Mouse (Mus musculus) left cerebral cortex, postnatal 10 days (tissue): ENCODE results near the gene Armc5. TPM values are rescaled to one million over a fixed set of nuclear protein-coding genes. Genes with fewer than 3 reads are reported as not detected.

Source experiments
- DNase-seq, 2 experiments: peaks; one replicate each; pipeline ENCODE4 v3.0.0; 2021 to 2022; ENCODE audit warnings: low spot score in 2 of 2, mixed read lengths in 1 of 2; ENCODE audit errors: extremely low spot score in 1 of 2
- intact Hi-C: fragments of 180-260 bp; cut with DNase I; formaldehyde crosslinking; loops from one replicate; pipeline ENCODE4 v1.15.1; 2025
- microRNA-seq: library from miRNA; unstranded; fragments of <30 nt; microRNA quantifications from one replicate; pipeline ENCODE4 v1.2.0, GENCODE M21; 2022
- total RNA-seq, 2 experiments: library from RNA; stranded (reverse); gene quantifications; 2 replicates each; pipeline ENCODE4 v1.2.3; 2021

Armc5 gene
- total RNA-seq, 2 experiments from 2014 or later, result 10.8 to 11.5 TPM

GRCm38 (mm10) chr7:128276051-128276450, 38.9 kb downstream of the Armc5 start:
- intact Hi-C loops, result no loop called here
- no peak for DNase-seq

DNA sequence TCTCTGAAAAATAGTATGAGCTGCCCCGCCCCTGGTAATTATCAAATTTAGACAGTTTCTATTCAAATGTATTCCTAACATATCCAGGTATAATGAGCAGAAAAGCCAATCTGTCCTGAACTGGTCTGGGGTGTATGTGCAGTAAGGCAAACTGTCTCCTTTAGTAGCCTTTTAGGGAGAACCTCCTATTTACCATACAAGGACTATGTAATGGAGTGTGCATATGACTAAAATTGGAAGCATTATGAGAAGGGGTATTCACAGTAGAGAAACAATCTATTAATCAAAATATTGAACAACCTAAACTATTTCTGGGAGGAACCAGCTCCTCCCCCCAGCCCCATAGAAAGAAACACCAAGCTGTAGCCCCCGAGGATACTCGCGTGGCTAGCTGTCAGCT, 42.6 kb downstream of the Armc5 start:
- intact Hi-C loops, result no loop called here

DNA sequence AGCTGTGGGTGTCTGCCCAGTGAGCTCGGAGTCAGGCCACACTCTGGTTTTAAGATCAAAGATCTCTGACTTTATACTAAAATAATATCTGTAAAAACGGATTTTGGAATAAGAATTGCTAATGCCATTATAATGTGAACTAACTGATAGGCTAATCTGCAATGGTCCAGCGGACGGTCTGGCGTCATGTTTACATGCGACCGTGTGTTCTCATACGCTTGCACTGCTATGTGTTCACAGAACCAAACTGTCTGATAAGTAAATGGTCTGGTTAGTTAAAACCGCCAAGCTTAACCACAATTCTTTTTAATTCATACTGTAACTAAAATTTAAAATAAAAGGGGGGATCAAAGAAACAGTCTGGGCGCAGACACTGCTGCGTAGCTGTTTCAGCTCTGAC, 44.6 kb downstream of the Armc5 start:
- intact Hi-C loops, result no loop called here
- no peak for DNase-seq

More for the DNA sequence above, 42.6 kb downstream of the Armc5 start:
- DNase-seq, result no peak

- DNase-seq, result no peak
- intact Hi-C loops, result no loop called here
Measured at GRCm38 (mm10) chr7:128282532-128283244, 45.5 kb downstream of the Armc5 start.

- intact Hi-C loops, result no loop called here
- DNase-seq, result no peak
Measured at GRCm38 (mm10) chr7:128284047-128284446, 46.9 kb downstream of the Armc5 start.

DNA sequence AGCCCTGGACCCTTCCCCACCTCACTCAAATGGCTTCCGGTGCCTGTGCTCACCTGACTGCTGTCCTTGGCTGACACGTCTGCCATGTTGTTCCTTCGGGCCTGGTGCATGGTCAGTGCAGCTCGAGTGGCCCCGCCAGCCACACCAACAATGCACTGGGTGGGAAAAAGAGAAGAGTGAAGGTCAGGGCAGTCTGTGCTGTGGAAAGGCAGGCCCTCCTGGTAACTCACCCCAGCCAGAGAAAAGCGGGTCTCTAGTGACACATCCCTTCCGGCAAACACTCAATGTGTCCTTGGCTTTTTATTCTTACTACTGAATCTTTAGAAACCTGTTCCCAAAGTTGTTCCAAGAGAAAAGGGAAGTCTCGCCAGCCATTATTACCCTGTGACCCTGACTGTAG, 47.9 kb downstream of the Armc5 start:
- intact Hi-C loops, result no loop called here
- no peak for DNase-seq

DNA sequence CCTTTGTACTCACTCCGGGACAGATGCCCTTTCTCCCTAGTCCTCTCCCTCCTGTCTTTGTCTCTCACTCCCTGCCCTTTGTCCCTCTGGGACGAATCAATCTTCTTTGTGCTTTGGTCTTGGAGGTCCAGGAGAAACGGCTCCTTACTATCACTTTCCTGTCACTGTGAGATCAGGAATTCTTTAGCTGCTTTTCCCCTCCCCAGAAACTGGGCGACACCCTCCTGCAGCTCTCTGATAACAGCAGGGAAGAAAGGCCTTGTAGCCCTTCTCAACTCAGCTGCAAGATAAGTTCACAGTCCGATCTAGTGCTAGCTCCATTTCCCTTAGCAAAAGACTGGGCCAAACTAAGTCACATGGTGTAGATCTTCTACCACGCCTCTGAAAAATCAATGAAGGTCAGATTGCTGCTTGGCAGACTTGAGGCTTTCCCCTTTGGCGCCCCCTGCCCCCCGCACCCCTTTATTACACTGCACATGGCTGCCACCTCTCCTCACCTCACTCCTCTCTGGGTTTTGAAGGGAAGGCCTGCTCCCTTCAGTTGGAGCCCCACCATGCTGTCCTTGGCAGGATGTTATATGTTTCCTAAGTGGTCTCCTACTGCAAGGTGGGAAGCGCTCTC, 51.9 kb downstream of the Armc5 start:
- intact Hi-C loops, result no loop called here
- DNase-seq, result no peak

Small RNA genes lying within 50 kb of the gene (microRNA-seq; reads per million reads assigned to microRNA genes)
- not detected for gene Mir3103

Other genes with a start within 250 kb of the Armc5 start
- 1 to 10 TPM; 3.7 to 5.5 TPM for gene Pycard, start 243.5 kb upstream of the Armc5 start, total RNA-seq
- gene Trim72, start 233.4 kb upstream of the Armc5 start, total RNA-seq, result under 1 TPM; 0.39 to 0.62 TPM
- gene Itgam, start 174.7 kb upstream of the Armc5 start, total RNA-seq, result 1 to 10 TPM; 8.5 to 8.7 TPM
- under 1 TPM in 1 of 2 experiments, not detected in 1; 0.09 TPM for gene Gm49368, start 174.7 kb upstream of the Armc5 start, total RNA-seq
- under 1 TPM in 1 of 2 experiments, not detected in 1; 0.30 TPM for gene Itgax, start 107.8 kb upstream of the Armc5 start, total RNA-seq
- gene Itgad, start 83.0 kb upstream of the Armc5 start, total RNA-seq, result under 1 TPM; 0.14 to 0.17 TPM
- 1 to 10 TPM; 8.8 to 9.4 TPM for gene Cox6a2, start 31.0 kb upstream of the Armc5 start, total RNA-seq
- 1 to 10 TPM; 3.8 to 4.1 TPM for gene 9130023H24Rik, start 689 bp downstream of the Armc5 start, total RNA-seq
- gene Tgfb1i1, start 9.5 kb downstream of the Armc5 start, total RNA-seq, result 10 to 100 TPM; 33.0 to 35.9 TPM
- not detected for gene Slc5a2, start 28.3 kb downstream of the Armc5 start, total RNA-seq
- 10 to 100 TPM; 25.1 to 25.4 TPM for gene BC017158, start 60.8 kb downstream of the Armc5 start, total RNA-seq
- 10 to 100 TPM; 46.4 to 50.8 TPM for gene Rgs10, start 181.4 kb downstream of the Armc5 start, total RNA-seq
- 100 to 1,000 TPM; 104 to 106 TPM for gene Tial1, start 224.4 kb downstream of the Armc5 start, total RNA-seq